Mouse (Mus musculus) hindbrain, embryonic 12.5 days (tissue): ENCODE measurements around the gene Tgm2. TPM values are rescaled to one million over a fixed set of nuclear protein-coding genes. Genes with fewer than 3 reads are reported as not detected.

Experiments
- ATAC-seq: fragments of 200-750 bp; cut with Nextera tagmentation; 2 replicates; pipeline ENCODE4 v1.8.0; 2017; ENCODE audit warnings: moderate TSS enrichment; ENCODE audit not compliant: low FRiP score
- H3K27ac ChIP-seq: fragments of 300-500 bp; sonication (generic); 2 replicates; pipeline ENCODE4 v1.5.1; 2016; ENCODE audit warnings: mild to moderate bottlenecking
- H3K27me3 ChIP-seq: fragments of 300-500 bp; sonication (generic); 2 replicates; pipeline ENCODE4 v1.6.1; 2016; ENCODE audit warnings: mild to moderate bottlenecking
- H3K36me3 ChIP-seq: fragments of 300-500 bp; sonication (generic); 2 replicates; pipeline ENCODE4 v1.6.1; 2016; ENCODE audit warnings: mild to moderate bottlenecking
- H3K4me1 ChIP-seq: fragments of 300-500 bp; sonication (generic); 2 replicates; pipeline ENCODE4 v1.6.1; 2016
- H3K4me2 ChIP-seq: fragments of 300-500 bp; sonication (generic); replicated peaks from 2 replicates; pipeline ENCODE4 v1.6.1; 2016; ENCODE audit warnings: mild to moderate bottlenecking
- H3K4me3 ChIP-seq: fragments of 300-500 bp; sonication (generic); 2 replicates; pipeline ENCODE4 v1.5.1; 2016; ENCODE audit warnings: mild to moderate bottlenecking
- H3K9ac ChIP-seq: fragments of 300-500 bp; sonication (generic); 2 replicates; pipeline ENCODE4 v1.6.1; 2016; ENCODE audit warnings: mild to moderate bottlenecking, moderate library complexity
- H3K9me3 ChIP-seq: fragments of 300-500 bp; sonication (generic); replicated peaks from 2 replicates; pipeline ENCODE4 v1.6.1; 2016; ENCODE audit warnings: mild to moderate bottlenecking
- WGBS: fragments of 180-500 bp; shearing (Covaris S2); methylation state at CpG from one replicate; pipeline ENCODE4 v1.1.7; 2016; 5-methylcytosine and 5-hydroxymethylcytosine counted together
- polyA plus RNA-seq: library from polyadenylated mRNA; unstranded; fragments of >200 nt; fragmentation: Nextera tagmentation; extraction: Ambion mirVana; gene quantifications from 2 replicates; pipeline ENCODE4 v1.2.1, GENCODE M21; 2016

The Tgm2 gene
- polyA plus RNA-seq, 1 experiment from 2014 or later = 9.9 TPM

GRCm38 (mm10) chr2:158097071-158097470, 49.2 kb downstream of the Tgm2 start:
- 88% methylated on average over 5 of the region's 5 CpGs for WGBS
- H3K4me3 ChIP-seq = no peak overlapping the region
- no peaks in the 10 kb centered on the region for H3K27me3 ChIP-seq
- H3K27ac ChIP-seq = no peak overlapping the region
- no peak overlapping the region for H3K9ac ChIP-seq
- no peak for ATAC-seq
- no peak overlapping the region for H3K4me2 ChIP-seq
- H3K9me3 ChIP-seq = no peaks in the 10 kb centered on the region
- no peaks in the 10 kb centered on the region for H3K36me3 ChIP-seq
- H3K4me1 ChIP-seq = 0 out of 2 replicates have a peak, but pooled peaks cover 8% of the 10 kb centered on the region

GRCm38 (mm10) chr2:158094846-158095245, 51.4 kb downstream of the Tgm2 start:
- no peak for ATAC-seq
- no peak overlapping the region for H3K4me3 ChIP-seq
- no peak overlapping the region for H3K9ac ChIP-seq
- 81% methylated on average over 5 of the region's 5 CpGs for WGBS
- no peaks in the 10 kb centered on the region for H3K9me3 ChIP-seq
- 0 out of 2 replicates have a peak, but pooled peaks cover 8% of the 10 kb centered on the region for H3K4me1 ChIP-seq
- H3K36me3 ChIP-seq = no peaks in the 10 kb centered on the region
- H3K27ac ChIP-seq = no peak overlapping the region
- H3K27me3 ChIP-seq = no peaks in the 10 kb centered on the region
- no peak overlapping the region for H3K4me2 ChIP-seq

GRCm38 (mm10) chr2:158094300-158094699, 51.9 kb downstream of the Tgm2 start:
- Histone ChIP-seq H3K27me3 (no peaks in the 10 kb centered on the region), H3K27ac (no peak overlapping the region), H3K4me2 (no peak overlapping the region), H3K36me3 (no peaks in the 10 kb centered on the region), H3K9ac (no peak overlapping the region), H3K9me3 (no peaks in the 10 kb centered on the region), H3K4me1 (0 out of 2 replicates have a peak, but pooled peaks cover 8% of the 10 kb centered on the region), H3K4me3 (no peak overlapping the region)
- no peak for ATAC-seq
- 80% methylated on average over 7 of the region's 7 CpGs for WGBS

GRCm38 (mm10) chr2:158093345-158093744, 52.9 kb downstream of the Tgm2 start:
- H3K27me3 ChIP-seq = no peaks in the 10 kb centered on the region
- WGBS = 58% methylated on average over 5 of the region's 5 CpGs
- no peak overlapping the region for H3K9ac ChIP-seq
- H3K9me3 ChIP-seq = no peaks in the 10 kb centered on the region
- H3K4me3 ChIP-seq = no peak overlapping the region
- ATAC-seq = no peak
- H3K36me3 ChIP-seq = no peaks in the 10 kb centered on the region
- no peak overlapping the region for H3K4me2 ChIP-seq
- H3K4me1 ChIP-seq = 0 out of 2 replicates have a peak, but pooled peaks cover 8% of the 10 kb centered on the region
- no peak overlapping the region for H3K27ac ChIP-seq

GRCm38 (mm10) chr2:158090096-158090495, 56.1 kb downstream of the Tgm2 start:
- H3K4me2 ChIP-seq = no peak overlapping the region
- no peak for ATAC-seq
- H3K9ac ChIP-seq = no peak overlapping the region
- H3K4me3 ChIP-seq = no peak overlapping the region
- no peaks in the 10 kb centered on the region for H3K36me3 ChIP-seq
- WGBS = 88% methylated on average over 4 of the region's 4 CpGs
- no peaks in the 10 kb centered on the region for H3K27me3 ChIP-seq
- no peaks in the 10 kb centered on the region for H3K9me3 ChIP-seq
- no peak overlapping the region for H3K27ac ChIP-seq
- 0 out of 2 replicates have a peak, but pooled peaks cover 8% of the 10 kb centered on the region for H3K4me1 ChIP-seq

GRCm38 (mm10) chr2:158084486-158084885, 61.8 kb downstream of the Tgm2 start:
- Histone ChIP-seq H3K36me3 (no peaks in the 10 kb centered on the region), H3K27ac (no peak overlapping the region), H3K4me1 (no peaks in the 10 kb centered on the region), H3K4me2 (no peak overlapping the region), H3K27me3 (no peaks in the 10 kb centered on the region), H3K4me3 (no peak overlapping the region), H3K9ac (no peak overlapping the region), H3K9me3 (no peaks in the 10 kb centered on the region)
- 63% methylated on average over 8 of the region's 8 CpGs for WGBS
- no peak for ATAC-seq

GRCm38 (mm10) chr2:158080622-158081241, 65.5 kb downstream of the Tgm2 start:
- Histone ChIP-seq H3K27me3 (no peaks in the 10 kb centered on the region), H3K4me1 (no peaks in the 10 kb centered on the region), H3K4me3 (no peak overlapping the region), H3K36me3 (peaks cover 23% of the 10 kb centered on the region), H3K9me3 (no peaks in the 10 kb centered on the region), H3K9ac (no peak overlapping the region), H3K4me2 (no peak overlapping the region), H3K27ac (no peak overlapping the region)
- ATAC-seq = no peak
- WGBS = 88% methylated on average over 9 of the region's 9 CpGs

- Histone ChIP-seq H3K27me3 (no peaks in the 10 kb centered on the region), H3K4me3 (no peak overlapping the region), H3K9ac (no peak overlapping the region), H3K27ac (no peak overlapping the region), H3K4me1 (no peaks in the 10 kb centered on the region), H3K36me3 (peaks cover 30% of the 10 kb centered on the region), H3K9me3 (no peaks in the 10 kb centered on the region), H3K4me2 (no peak overlapping the region)
- no peak for ATAC-seq
- WGBS = 63% methylated on average over 9 of the region's 9 CpGs
Observed at GRCm38 (mm10) chr2:158079843-158080395, 66.3 kb downstream of the Tgm2 start.

GRCm38 (mm10) chr2:158078971-158079370, 67.3 kb downstream of the Tgm2 start:
- Histone ChIP-seq H3K4me2 (no peak overlapping the region), H3K9me3 (no peaks in the 10 kb centered on the region), H3K36me3 (peaks cover 38% of the 10 kb centered on the region), H3K9ac (no peak overlapping the region), H3K4me3 (no peak overlapping the region), H3K27ac (no peak overlapping the region), H3K4me1 (no peaks in the 10 kb centered on the region), H3K27me3 (no peaks in the 10 kb centered on the region)
- 80% methylated on average over 7 of the region's 7 CpGs for WGBS
- no peak for ATAC-seq

- no peak overlapping the region for H3K4me3 ChIP-seq
- peaks cover 48% of the 10 kb centered on the region for H3K36me3 ChIP-seq
- WGBS = 86% methylated on average over 2 of the region's 2 CpGs
- H3K9me3 ChIP-seq = no peaks in the 10 kb centered on the region
- H3K27me3 ChIP-seq = no peaks in the 10 kb centered on the region
- no peak for ATAC-seq
- H3K27ac ChIP-seq = no peak overlapping the region
- no peak overlapping the region for H3K9ac ChIP-seq
- H3K4me2 ChIP-seq = no peak overlapping the region
- H3K4me1 ChIP-seq = no peaks in the 10 kb centered on the region
Observed at GRCm38 (mm10) chr2:158077981-158078380, 68.3 kb downstream of the Tgm2 start.

GRCm38 (mm10) chr2:158076690-158077089, 69.5 kb downstream of the Tgm2 start:
- Histone ChIP-seq H3K4me1 (no peaks in the 10 kb centered on the region), H3K9ac (no peak overlapping the region), H3K4me3 (no peak overlapping the region), H3K27me3 (no peaks in the 10 kb centered on the region), H3K4me2 (no peak overlapping the region), H3K9me3 (no peaks in the 10 kb centered on the region), H3K36me3 (peaks cover 59% of the 10 kb centered on the region), H3K27ac (no peak overlapping the region)
- 87% methylated on average over 6 of the region's 6 CpGs for WGBS
- ATAC-seq = no peak

GRCm38 (mm10) chr2:158074835-158075234, 71.4 kb downstream of the Tgm2 start:
- H3K4me2 ChIP-seq = no peak overlapping the region
- 83% methylated on average over 5 of the region's 5 CpGs for WGBS
- H3K4me1 ChIP-seq = no peaks in the 10 kb centered on the region
- no peaks in the 10 kb centered on the region for H3K27me3 ChIP-seq
- H3K9ac ChIP-seq = no peak overlapping the region
- H3K9me3 ChIP-seq = no peaks in the 10 kb centered on the region
- no peak for ATAC-seq
- H3K4me3 ChIP-seq = no peak overlapping the region
- H3K27ac ChIP-seq = no peak overlapping the region
- H3K36me3 ChIP-seq = peaks cover 75% of the 10 kb centered on the region

- peaks cover 68% of the 10 kb centered on the region for H3K36me3 ChIP-seq
- no peak overlapping the region for H3K9ac ChIP-seq
- H3K9me3 ChIP-seq = no peaks in the 10 kb centered on the region
- no peaks in the 10 kb centered on the region for H3K27me3 ChIP-seq
- no peak overlapping the region for H3K4me3 ChIP-seq
- no peak overlapping the region for H3K4me2 ChIP-seq
- no peaks in the 10 kb centered on the region for H3K4me1 ChIP-seq
- no peak overlapping the region for H3K27ac ChIP-seq
- WGBS = 90% methylated on average over 5 of the region's 5 CpGs
- no peak for ATAC-seq
Observed at GRCm38 (mm10) chr2:158071633-158071995, 74.6 kb downstream of the Tgm2 start.
